Mouse (Mus musculus): ENCODE measurements around the gene Clmp. TPM values are rescaled to one million over a fixed set of nuclear protein-coding genes. Genes with fewer than 3 reads are reported as not detected.

Clmp gene
- polyA plus RNA-seq, 1 experiment from 2014 or later, result 51.1 TPM

DNA sequence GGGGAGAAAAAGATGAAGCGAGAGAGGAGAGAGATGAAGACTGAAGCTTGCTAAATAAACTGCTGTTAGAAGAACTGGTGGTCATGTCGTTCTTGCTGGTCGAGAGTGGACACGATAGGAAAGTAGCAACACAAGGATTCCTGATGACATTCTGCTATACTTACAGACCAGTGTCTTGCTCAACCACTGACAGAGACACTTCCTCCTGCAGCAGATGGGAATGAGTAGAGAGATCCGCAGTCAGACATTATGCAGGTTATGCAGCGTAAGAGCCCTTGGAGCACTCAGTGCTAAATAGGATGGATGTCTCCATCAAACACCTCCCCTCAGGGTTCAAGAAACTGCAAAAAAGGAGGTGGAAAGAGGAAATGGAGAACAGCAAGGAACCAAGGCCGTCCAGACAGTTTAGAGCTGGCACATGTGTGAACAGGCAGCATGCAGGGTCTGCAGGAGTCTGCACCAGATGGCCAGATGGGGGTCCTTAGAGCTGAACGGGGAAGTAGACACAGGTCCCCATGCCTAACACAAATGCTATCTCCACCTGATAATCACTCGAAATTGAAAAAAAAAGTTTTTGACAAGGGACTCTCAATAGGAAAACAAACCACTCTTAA is 19.5 kb upstream of the Clmp start:
- 75% methylated on average over 9 of the region's 9 CpGs for WGBS
- Histone ChIP-seq H3K36me3 (no peaks in the 10 kb centered on the region), H3K9ac (no peak overlapping the region), H3K4me2 (no peak overlapping the region), H3K4me3 (no peak overlapping the region), H3K27ac (replicated peaks) (no peak overlapping the region), H3K9me3 (no peaks in the 10 kb centered on the region), H3K4me1 (replicated peaks) (peaks cover 5% of the 10 kb centered on the region), H3K27me3 (no peaks in the 10 kb centered on the region)
- no peak for ATAC-seq (ENCODE audit: low FRiP score, low read depth)

DNA sequence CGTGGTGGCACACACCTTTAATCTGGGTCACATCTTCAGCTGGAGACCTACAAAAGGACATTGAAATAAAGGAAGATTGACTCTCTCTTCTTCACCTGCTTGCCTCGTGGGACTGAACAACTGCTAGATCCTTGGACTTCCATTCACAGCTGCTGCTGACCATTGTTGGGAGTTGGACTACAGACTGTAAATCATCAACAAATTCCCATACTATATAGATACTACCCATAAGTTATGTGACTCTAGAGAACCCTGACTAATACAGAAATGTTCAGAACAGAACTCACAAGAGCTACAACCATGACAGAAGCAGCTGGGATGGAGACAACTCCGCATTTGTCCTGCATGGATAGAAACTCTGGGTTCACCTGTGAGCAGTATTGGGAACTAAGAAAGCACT is 15.4 kb upstream of the Clmp start, which contains the start of gene Gm21915:
Gene Gm21915 (plus strand): TSS at position 301 of the 400 bp plus-strand sequence.
- Histone ChIP-seq H3K4me2 (no peak within 1 kb of the TSS), H3K4me1 (replicated peaks) (peaks cover 11% of the 10 kb centered on the region), H3K9me3 (no peaks in the 10 kb centered on the region), H3K27me3 (no peaks in the 10 kb centered on the region), H3K9ac (no peak within 1 kb of the TSS), H3K27ac (replicated peaks) (no peak within 1 kb of the TSS), H3K36me3 (no peaks in the 10 kb centered on the region), H3K4me3 (no peak within 1 kb of the TSS)
- ATAC-seq (ENCODE audit: low FRiP score, low read depth), result no peak
- WGBS, result 86% methylated on average over 3 of the region's 3 CpGs

DNA sequence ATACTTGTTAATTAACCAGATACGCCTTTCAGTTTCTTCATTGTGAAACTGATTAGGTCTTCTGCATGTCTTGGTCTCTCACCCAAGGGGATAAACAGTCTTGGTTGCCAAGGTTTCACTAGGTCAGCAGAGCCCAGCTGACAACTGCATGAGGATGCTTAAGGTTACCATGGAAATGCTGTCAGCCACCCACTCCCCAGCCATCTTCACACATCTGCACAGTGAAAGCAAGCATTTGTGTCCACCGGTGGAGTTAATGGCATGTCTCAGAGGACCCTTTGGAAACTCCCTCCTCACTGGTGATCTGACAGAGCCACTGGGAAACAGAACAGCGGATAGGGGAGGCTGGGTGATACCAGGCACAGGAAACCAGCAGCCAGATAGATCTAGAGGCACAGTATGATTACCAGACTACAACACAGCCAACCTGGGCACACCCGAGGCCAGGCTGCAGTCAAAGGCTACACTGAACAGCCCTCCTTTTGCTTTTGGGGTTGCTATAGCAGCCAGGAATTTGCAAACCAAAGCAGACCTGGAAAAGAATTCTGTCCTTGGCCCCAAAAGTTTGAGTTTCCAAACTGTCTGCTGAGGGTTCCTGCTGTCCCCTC is 14.3 kb upstream of the Clmp start:
- H3K36me3 ChIP-seq, result no peaks in the 10 kb centered on the region
- peaks cover 10% of the 10 kb centered on the region for H3K4me1 ChIP-seq (replicated peaks)
- no peaks in the 10 kb centered on the region for H3K27me3 ChIP-seq
- no peak overlapping the region for H3K9ac ChIP-seq
- WGBS, result 26% methylated on average over 4 of the region's 4 CpGs
- peak; percentile 35; the same call in 1 of the 2 replicates for ATAC-seq (ENCODE audit: low FRiP score, low read depth)
- H3K27ac ChIP-seq (replicated peaks), result no peak overlapping the region
- H3K4me2 ChIP-seq, result no peak overlapping the region
- no peak overlapping the region for H3K4me3 ChIP-seq
- H3K9me3 ChIP-seq, result no peaks in the 10 kb centered on the region

DNA sequence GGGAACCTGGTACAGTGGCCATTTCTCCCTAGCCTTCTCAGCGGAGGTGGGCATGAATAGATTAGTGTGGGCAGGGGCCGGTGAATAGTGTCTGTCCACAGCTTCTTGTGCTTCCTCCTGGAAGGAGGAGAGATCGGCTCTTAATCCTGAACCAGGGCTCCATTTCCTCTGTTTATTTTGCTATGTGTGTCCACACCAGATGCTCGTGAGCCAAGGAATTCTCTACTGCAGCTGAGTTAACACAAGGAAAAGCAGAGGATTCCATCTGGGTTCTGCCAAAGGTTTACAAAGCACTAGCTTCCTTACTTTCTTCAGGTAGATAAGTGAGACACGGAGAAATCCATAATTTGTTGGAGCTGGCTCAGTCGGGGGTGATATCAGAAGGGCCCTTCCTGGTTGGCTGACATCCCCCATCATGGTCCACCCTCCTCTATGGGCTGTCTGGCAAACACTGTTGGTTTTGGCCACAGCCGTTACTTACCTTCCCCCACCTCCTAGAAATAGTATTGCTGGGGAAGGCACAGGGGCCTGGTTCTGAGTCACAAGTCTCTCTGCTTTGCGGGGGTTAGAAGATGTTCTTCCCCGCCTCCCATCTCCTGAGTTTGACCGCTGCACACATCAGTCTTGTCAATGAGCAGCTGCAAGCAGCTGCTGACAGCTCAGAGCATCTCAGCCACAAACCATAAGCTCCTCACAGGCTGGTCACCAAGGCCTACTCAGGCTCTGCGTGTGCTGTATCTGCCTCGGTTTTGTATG is 10.4 kb upstream of the Clmp start:
- Histone ChIP-seq H3K36me3 (no peaks in the 10 kb centered on the region), H3K4me3 (no peak overlapping the region), H3K27me3 (no peaks in the 10 kb centered on the region), H3K4me2 (no peak overlapping the region), H3K4me1 (replicated peaks) (peaks cover 10% of the 10 kb centered on the region), H3K9me3 (no peaks in the 10 kb centered on the region), H3K27ac (replicated peaks) (no peak overlapping the region; the same call in 1 of the 2 replicates), H3K9ac (no peak overlapping the region)
- ATAC-seq (ENCODE audit: low FRiP score, low read depth), result no peak
- 79% methylated on average over 12 of the region's 12 CpGs for WGBS

DNA sequence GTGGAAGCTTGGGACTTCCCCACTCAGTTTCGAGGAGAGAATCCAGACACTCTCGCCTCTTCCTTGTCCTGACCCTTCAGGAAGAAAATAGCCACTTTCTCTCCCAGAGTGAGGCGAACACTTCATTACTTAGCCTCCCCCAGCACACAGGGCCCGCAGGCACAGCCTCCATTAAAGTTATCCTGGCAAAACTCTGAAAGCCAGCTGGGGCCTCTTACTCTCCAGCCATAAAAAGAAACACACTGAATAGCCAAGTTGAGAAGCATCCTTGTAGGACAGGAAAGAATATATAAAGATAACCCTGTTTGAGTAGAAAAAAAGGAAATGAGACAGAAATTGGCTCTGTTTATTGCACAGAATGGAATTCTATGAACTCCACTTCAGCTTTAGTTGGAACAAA is 7.1 kb upstream of the Clmp start:
- no peak overlapping the region for H3K4me2 ChIP-seq
- no peak for ATAC-seq (ENCODE audit: low FRiP score, low read depth)
- no peak overlapping the region for H3K4me3 ChIP-seq
- no peak overlapping the region for H3K9ac ChIP-seq
- H3K9me3 ChIP-seq, result no peaks in the 10 kb centered on the region
- no peaks in the 10 kb centered on the region for H3K36me3 ChIP-seq
- no peaks in the 10 kb centered on the region for H3K27me3 ChIP-seq
- peaks cover 3% of the 10 kb centered on the region; the same call in 1 of the 2 replicates for H3K4me1 ChIP-seq (replicated peaks)
- no peak overlapping the region for H3K27ac ChIP-seq (replicated peaks)
- 79% methylated on average over 4 of the region's 4 CpGs for WGBS

DNA sequence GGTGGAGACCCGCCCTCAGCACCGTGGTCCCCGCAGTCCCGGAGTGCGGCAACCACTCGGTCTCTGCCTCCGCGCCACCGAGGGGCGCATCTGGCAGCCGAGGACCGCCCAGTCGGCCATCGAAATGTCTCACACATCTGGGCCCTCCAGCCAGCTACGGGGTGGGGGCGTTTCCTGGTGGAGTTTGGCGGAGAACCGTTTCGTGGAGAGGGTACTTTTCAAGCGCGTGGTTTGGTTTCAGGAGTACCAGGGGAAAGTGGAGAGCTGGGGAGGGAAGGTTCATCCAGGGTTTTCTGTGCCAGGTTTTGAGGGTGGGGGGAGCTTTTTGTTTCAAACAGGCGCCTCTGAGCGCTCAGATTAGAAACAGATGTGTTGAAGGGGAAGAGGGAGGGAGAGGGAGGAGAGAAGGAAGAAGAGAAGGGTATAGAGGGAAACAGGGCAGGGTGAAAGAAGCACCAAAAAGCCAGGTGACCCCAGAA is 698 bp downstream of the Clmp start:
- no peaks in the 10 kb centered on the region for H3K36me3 ChIP-seq
- peak; percentile 69 for ATAC-seq (ENCODE audit: low FRiP score, low read depth)

DNA sequence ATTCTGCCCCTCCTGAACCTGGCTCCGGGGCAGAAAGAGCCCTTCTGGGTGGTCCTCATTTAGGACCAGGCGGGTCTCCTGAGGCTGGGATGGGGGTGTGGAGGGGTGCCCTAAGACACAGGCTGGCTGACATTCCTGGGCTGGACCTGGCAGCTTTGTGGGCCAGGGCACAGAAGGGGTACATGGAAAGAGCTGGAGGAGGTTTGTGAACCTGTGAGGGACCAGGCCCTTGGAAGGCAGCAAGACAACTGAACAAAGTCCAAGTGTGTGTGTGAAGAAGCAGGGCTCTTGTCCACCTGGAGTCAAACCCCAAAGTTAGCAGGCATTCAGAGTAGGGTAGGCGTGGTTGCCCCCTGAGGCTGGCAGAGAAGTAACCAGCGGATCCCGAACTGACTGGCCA is 1.3 kb downstream of the Clmp start:
- Histone ChIP-seq H3K27me3 (no peaks in the 10 kb centered on the region), H3K4me3 (peak overlapping the region; percentile 89), H3K27ac (replicated peaks) (peak overlapping the region; percentile 95), H3K9ac (peak overlapping the region; percentile 89), H3K4me1 (replicated peaks) (peaks cover 37% of the 10 kb centered on the region), H3K9me3 (no peaks in the 10 kb centered on the region), H3K4me2 (peak overlapping the region; percentile 92), H3K36me3 (no peaks in the 10 kb centered on the region)
- 31% methylated on average over 5 of the region's 5 CpGs for WGBS
- ATAC-seq (ENCODE audit: low FRiP score, low read depth), result peak; percentile 16; the same call in 1 of the 2 replicates

More for the DNA sequence above, 698 bp downstream of the Clmp start:
- peaks cover 35% of the 10 kb centered on the region for H3K4me1 ChIP-seq (replicated peaks)
- peak overlapping the region; percentile 89 for H3K9ac ChIP-seq
- no peaks in the 10 kb centered on the region for H3K9me3 ChIP-seq
- H3K27me3 ChIP-seq, result no peaks in the 10 kb centered on the region
- peak overlapping the region; percentile 92 for H3K4me2 ChIP-seq
- peak overlapping the region; percentile 89 for H3K4me3 ChIP-seq
- WGBS, result under 1% methylated on average over 23 of the region's 23 CpGs
- H3K27ac ChIP-seq (replicated peaks), result peak overlapping the region; percentile 95

DNA sequence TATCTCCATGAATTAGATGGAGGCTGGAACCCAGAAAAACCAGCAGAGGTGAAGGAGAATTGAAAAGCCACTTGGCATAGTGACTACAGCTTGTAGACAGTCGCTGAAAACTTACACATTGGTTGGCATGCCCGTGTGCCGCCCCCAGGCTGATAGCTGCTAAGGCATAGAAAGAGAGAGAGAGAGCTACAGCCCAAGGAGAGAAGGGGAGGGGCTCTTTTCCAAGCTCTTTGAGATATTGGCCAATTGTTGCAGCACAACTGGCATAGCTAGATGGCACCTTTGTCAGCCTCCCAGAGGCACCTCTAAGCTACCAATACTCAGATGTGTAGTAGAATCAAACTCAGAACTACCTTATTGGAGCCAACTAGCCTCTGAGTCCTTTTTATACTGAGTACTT is 1.8 kb downstream of the Clmp start:
- Histone ChIP-seq H3K27ac (replicated peaks) (peak overlapping the region; percentile 95), H3K9me3 (no peaks in the 10 kb centered on the region), H3K9ac (peak overlapping the region; percentile 89), H3K27me3 (no peaks in the 10 kb centered on the region), H3K36me3 (no peaks in the 10 kb centered on the region), H3K4me1 (replicated peaks) (peaks cover 42% of the 10 kb centered on the region), H3K4me3 (peak overlapping the region; percentile 89), H3K4me2 (peak overlapping the region; percentile 92)
- WGBS, result 37% methylated on average over 3 of the region's 3 CpGs
- no peak for ATAC-seq (ENCODE audit: low FRiP score, low read depth)

DNA sequence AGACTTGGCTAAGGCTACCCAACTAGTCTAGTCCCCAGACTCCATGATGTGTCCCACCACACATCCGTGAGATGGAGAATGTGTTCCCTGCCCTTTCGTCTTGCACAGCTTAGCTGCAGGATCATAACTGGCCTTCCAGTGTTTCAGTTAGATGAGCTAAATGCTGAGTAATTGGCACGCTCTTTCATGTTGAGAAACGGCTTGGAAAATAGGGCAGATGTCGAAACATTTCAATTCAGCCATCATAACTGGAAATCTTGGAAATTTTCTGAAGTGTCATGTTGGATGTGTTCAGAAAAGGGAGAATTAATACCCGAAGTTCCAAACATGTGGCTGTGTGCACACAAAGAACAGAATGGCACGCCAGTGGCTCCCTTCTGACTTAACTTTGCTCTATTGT is 4.7 kb downstream of the Clmp start:
- no peak for ATAC-seq (ENCODE audit: low FRiP score, low read depth)
- no peak overlapping the region for H3K4me2 ChIP-seq
- no peaks in the 10 kb centered on the region for H3K36me3 ChIP-seq
- peaks cover 66% of the 10 kb centered on the region for H3K4me1 ChIP-seq (replicated peaks)
- no peak overlapping the region for H3K9ac ChIP-seq
- H3K9me3 ChIP-seq, result no peaks in the 10 kb centered on the region
- H3K27ac ChIP-seq (replicated peaks), result no peak overlapping the region
- no peaks in the 10 kb centered on the region for H3K27me3 ChIP-seq
- WGBS, result 91% methylated on average over 7 of the region's 7 CpGs
- H3K4me3 ChIP-seq, result no peak overlapping the region

DNA sequence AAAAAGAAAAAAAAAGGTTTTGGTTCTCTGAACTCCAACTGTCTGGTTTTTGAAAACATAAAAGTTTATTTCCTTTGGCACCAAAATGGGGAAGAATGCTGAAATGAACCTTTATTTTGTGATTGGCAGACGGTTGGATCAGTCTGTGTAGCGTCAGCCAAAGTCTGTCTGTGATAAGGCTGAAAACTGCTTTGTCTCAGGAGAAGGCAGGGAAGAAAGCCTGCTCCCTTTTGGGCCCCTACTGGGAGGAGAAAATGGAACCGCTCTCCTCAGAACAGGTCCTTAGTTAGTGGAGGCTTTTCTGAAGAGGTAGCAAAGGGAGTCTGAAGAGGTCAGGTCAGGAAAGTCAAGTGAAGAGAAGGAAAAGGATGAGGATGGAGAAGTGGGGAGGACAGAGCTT is 7.3 kb downstream of the Clmp start:
- H3K4me2 ChIP-seq, result no peak overlapping the region
- H3K36me3 ChIP-seq, result no peaks in the 10 kb centered on the region
- no peak for ATAC-seq (ENCODE audit: low FRiP score, low read depth)
- H3K27ac ChIP-seq (replicated peaks), result peak overlapping the region; percentile 60
- H3K4me3 ChIP-seq, result no peak overlapping the region
- H3K4me1 ChIP-seq (replicated peaks), result peaks cover 51% of the 10 kb centered on the region
- 24% methylated on average over 3 of the region's 3 CpGs for WGBS
- H3K27me3 ChIP-seq, result no peaks in the 10 kb centered on the region
- no peak overlapping the region for H3K9ac ChIP-seq
- H3K9me3 ChIP-seq, result no peaks in the 10 kb centered on the region

DNA sequence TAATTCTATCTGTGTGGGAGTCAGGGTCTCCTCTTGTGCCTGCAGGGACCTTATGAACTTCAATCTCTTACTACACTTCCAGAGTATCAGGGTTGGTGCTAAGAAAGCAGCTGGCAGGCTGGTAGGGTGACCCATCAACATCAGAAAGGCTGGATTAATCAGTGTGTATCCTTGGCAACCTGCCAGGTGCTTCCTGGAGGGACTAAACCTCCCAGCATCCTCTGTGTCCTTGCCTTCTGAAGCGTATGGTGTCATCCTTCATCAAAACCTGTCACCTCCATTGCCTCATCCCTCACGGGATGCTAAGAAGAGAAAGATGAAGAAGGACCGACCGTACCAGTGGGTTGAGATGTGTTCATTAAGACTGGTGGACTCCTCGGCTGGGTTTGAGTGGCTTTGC is 8.0 kb downstream of the Clmp start:
- no peaks in the 10 kb centered on the region for H3K9me3 ChIP-seq
- H3K9ac ChIP-seq, result no peak overlapping the region
- H3K4me2 ChIP-seq, result no peak overlapping the region
- no peak overlapping the region for H3K4me3 ChIP-seq
- peak overlapping the region; percentile 60 for H3K27ac ChIP-seq (replicated peaks)
- H3K4me1 ChIP-seq (replicated peaks), result peaks cover 44% of the 10 kb centered on the region
- 0 out of 2 replicates have a peak, but pooled peaks have one; percentile 42 for ATAC-seq (ENCODE audit: low FRiP score, low read depth)
- no peaks in the 10 kb centered on the region for H3K36me3 ChIP-seq
- WGBS, result 30% methylated on average over 5 of the region's 5 CpGs
- no peaks in the 10 kb centered on the region for H3K27me3 ChIP-seq

DNA sequence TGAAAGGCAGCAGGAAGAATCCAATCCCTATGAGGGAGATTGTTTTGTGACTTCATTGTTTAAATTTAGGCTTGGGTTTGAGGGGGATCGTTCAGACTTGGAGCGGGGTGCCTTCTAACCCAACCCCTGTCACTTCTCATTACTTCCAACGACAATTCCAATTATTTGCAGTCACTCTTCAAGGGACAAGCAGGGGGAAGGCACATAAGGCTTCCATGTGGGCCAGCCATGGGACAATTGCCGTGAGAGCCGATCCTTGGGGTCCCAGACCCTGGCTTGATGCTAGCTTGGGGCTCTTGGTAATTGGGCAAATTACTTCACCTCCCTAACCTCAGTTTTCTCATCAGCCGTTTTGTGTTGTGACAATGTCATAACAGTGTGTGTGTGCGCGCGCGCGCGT is 8.5 kb downstream of the Clmp start:
- Histone ChIP-seq H3K9ac (no peak overlapping the region), H3K4me2 (no peak overlapping the region), H3K9me3 (no peaks in the 10 kb centered on the region), H3K27ac (replicated peaks) (peak overlapping the region; percentile 60), H3K36me3 (no peaks in the 10 kb centered on the region), H3K4me3 (no peak overlapping the region), H3K27me3 (no peaks in the 10 kb centered on the region), H3K4me1 (replicated peaks) (peaks cover 39% of the 10 kb centered on the region)
- ATAC-seq (ENCODE audit: low FRiP score, low read depth), result peak; percentile 36; the same call in 1 of the 2 replicates
- 60% methylated on average over 12 of the region's 12 CpGs for WGBS

Measured in hindbrain, embryonic 15.5 days (tissue).